Mouse (Mus musculus) erythroblast, embryonic 14.5 days (primary cell): Measurements from ENCODE around the gene Wdr90.

ENCODE experiments used
- GATA1 ChIP-seq: IDR thresholded peaks from 2 replicates; pipeline ENCODE4 v1.6.1; 2012; ENCODE audit warnings: low read length, inconsistent platforms, mixed read lengths
- TAL1 ChIP-seq: IDR thresholded peaks from 3 replicates; pipeline ENCODE4 v1.6.1; 2012; ENCODE audit warnings: low read length, inconsistent platforms, mixed read lengths

- no peak for TF ChIP-seq TAL1
- TF ChIP-seq GATA1 = no peak
Observed at GRCm38 (mm10) chr17:25861704-25862612, 657 bp upstream of the Wdr90 start.
